Mouse (Mus musculus): ENCODE data around the gene 6330409D20Rik. TPM values are rescaled to one million over a fixed set of nuclear protein-coding genes. Genes with fewer than 3 reads are reported as not detected.
A peak's percentile ranks its signal among the peaks of the same experiment; 100 is the strongest.

6330409D20Rik gene
- polyA plus RNA-seq, 1 experiment from 2014 or later, result 3.2 TPM

DNA sequence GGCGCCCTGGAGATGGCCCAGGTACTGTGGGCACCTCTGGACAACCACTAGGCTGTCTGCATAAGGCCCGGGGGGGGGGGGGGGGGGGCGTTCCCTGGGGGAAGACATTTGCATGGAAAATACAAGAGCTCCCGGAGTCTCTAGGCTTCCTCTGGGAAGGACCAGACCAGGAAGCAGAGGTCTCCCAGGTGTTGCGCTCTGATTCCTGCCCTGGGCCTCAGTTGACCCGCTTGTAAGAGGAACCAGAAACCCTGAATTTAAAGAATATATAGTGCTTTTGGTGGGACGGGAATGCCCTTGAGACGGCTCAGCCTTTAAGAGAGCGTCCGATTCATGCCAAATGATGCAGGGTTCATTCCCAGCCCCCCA, 10.8 kb upstream of the 6330409D20Rik start:
- WGBS, result 13% methylated on average over 9 of the region's 10 CpGs
- H3K9ac ChIP-seq, result peak overlapping the region; percentile 58

DNA sequence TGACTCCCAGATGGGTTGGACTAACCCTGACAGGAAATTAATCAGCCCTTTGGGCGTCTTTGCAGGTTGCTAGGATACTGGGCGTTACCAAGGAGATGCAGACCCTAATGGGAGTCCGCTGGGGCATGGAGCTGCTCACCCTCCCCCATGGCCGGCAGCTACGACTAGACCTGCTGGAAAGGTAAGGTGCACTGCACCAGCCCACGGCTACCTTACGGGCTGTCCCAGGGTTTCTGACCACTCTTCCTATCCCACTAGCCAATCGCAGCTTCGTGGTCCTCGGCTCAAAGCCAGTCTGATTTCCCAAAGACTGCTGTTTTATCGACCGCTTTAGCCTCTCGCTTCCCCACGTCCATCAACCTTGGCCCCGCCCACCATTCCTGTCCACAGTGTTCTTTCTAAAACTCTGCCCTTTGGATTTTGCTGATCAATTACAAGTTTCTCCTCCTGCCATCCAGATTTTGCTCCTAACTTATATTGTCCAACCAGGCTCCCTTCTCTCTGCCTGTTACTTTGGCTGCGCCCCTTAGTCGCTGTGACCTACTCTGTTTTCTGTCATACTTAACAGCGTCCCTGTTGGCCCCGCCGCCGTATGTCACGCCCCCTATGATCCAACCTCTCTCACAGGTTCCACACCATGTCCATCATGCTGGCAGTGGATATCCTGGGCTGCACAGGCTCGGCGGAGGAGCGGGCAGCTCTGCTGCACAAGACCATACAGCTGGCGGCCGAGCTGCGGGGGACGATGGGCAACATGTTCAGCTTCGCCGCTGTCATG, 10.3 kb upstream of the 6330409D20Rik start:
- ATAC-seq (ENCODE audit: low read depth), result peak; percentile 75
- Histone ChIP-seq H3K9me3 (no peaks in the 10 kb centered on the region), H3K4me2 (peak overlapping the region; percentile 53), H3K36me3 (peaks cover 79% of the 10 kb centered on the region), H3K27ac (replicated peaks) (peak overlapping the region; percentile 85), H3K4me3 (peak overlapping the region; percentile 34), H3K9ac (peak overlapping the region; percentile 58), H3K4me1 (replicated peaks) (peaks cover 31% of the 10 kb centered on the region), H3K27me3 (no peaks in the 10 kb centered on the region)
- 6% methylated on average over 31 of the region's 31 CpGs for WGBS

More for the DNA sequence above, 10.8 kb upstream of the 6330409D20Rik start:
- no peak for ATAC-seq (ENCODE audit: low read depth)
- Histone ChIP-seq H3K4me2 (peak overlapping the region; percentile 53), H3K4me1 (replicated peaks) (peaks cover 31% of the 10 kb centered on the region), H3K27me3 (no peaks in the 10 kb centered on the region), H3K36me3 (peaks cover 73% of the 10 kb centered on the region), H3K4me3 (peak overlapping the region; percentile 34), H3K9me3 (no peaks in the 10 kb centered on the region), H3K27ac (replicated peaks) (peak overlapping the region; percentile 85)

DNA sequence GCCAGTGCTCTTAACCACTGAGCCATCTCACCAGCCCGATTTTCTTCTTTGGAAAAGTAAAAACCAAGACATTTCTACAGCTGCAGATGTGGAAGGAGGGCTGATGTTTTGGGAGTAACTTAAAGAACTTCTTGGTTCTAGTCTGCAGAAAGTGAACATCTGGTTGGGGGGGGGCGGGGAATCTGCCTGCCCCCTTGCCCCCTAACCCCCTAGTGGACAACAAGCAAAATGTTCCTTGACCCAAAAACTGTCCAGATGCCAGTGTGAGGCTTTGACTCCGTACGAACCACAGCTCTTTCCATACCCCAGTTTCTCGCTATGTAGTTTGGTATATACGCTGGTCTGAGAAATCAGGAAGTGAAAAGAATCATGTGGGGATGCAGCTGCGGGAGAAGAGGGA, 9.4 kb upstream of the 6330409D20Rik start:
- Histone ChIP-seq H3K36me3 (peaks cover 88% of the 10 kb centered on the region), H3K4me3 (no peak overlapping the region), H3K4me1 (replicated peaks) (peaks cover 31% of the 10 kb centered on the region), H3K27ac (replicated peaks) (peak overlapping the region; percentile 85), H3K27me3 (no peaks in the 10 kb centered on the region), H3K9me3 (no peaks in the 10 kb centered on the region), H3K9ac (no peak overlapping the region), H3K4me2 (no peak overlapping the region)
- no peak for ATAC-seq (ENCODE audit: low read depth)
- 78% methylated on average over 7 of the region's 7 CpGs for WGBS

DNA sequence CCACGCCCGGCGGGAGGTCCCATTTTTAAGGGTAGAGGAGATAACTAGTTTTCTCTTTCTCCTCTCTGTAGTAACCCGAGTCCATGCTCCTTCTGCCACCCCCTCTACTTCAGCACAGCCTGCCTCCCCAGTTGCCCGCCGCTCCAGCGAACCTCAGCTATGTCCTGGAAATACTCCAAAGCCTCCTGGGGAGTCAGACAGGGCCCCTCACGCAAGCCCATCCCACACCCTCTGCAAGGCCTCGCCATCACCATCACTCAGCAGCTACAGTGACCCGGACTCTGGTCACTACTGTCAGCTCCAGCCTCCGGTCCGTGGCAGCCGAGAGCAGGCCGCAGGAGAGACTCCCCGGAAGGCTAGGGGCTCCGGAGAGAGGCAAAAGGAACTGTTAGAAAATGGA, 8.3 kb upstream of the 6330409D20Rik start:
- Histone ChIP-seq H3K9me3 (no peaks in the 10 kb centered on the region), H3K9ac (no peak overlapping the region), H3K4me2 (no peak overlapping the region), H3K4me3 (no peak overlapping the region), H3K4me1 (replicated peaks) (peaks cover 37% of the 10 kb centered on the region), H3K27me3 (no peaks in the 10 kb centered on the region), H3K36me3 (peaks cover 89% of the 10 kb centered on the region), H3K27ac (replicated peaks) (no peak overlapping the region)
- WGBS, result 85% methylated on average over 16 of the region's 16 CpGs
- no peak for ATAC-seq (ENCODE audit: low read depth)

DNA sequence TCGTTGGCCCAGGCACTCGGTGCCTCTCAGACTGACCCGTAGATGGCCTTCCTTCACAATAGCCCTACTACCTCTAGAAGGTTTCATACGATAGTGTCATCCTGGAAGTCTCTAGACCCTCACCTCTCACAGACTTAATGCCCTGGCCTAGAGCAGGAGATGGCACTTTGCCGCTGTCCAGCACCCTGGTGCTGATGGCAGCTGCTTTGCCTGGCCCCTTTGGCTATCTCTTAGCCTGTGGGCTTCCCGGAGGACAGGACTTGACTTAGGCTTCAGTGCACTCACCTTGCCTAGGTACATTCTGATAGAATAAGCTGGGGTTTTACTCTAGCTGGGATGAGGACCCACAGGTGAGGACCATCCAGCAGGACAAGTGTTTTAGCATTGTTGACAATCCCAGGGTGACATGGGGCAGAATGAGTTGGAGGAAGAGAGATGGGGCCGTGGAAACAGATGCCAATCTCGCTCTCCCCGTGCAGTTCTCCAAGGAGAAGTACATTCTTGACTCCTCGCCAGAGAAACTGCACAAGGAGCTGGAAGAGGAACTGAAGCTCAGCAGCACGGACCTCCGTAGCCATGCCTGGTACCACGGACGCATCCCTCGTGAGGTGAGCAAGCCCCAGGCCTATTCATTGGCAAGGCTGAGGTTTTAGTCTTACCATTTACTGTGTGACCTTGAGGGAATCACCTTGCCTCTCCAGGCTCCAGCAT, 3.6 kb upstream of the 6330409D20Rik start:
- H3K27me3 ChIP-seq, result peaks cover 10% of the 10 kb centered on the region; the same call in 1 of the 2 replicates
- no peak for ATAC-seq (ENCODE audit: low read depth)
- no peak overlapping the region for H3K4me2 ChIP-seq
- 75% methylated on average over 15 of the region's 15 CpGs for WGBS
- H3K9ac ChIP-seq, result peak overlapping the region; percentile 41; the same call in 1 of the 2 replicates
- H3K27ac ChIP-seq (replicated peaks), result no peak overlapping the region
- no peak overlapping the region for H3K4me3 ChIP-seq
- H3K4me1 ChIP-seq (replicated peaks), result peaks cover 45% of the 10 kb centered on the region
- no peaks in the 10 kb centered on the region for H3K9me3 ChIP-seq
- peaks cover 53% of the 10 kb centered on the region for H3K36me3 ChIP-seq

DNA sequence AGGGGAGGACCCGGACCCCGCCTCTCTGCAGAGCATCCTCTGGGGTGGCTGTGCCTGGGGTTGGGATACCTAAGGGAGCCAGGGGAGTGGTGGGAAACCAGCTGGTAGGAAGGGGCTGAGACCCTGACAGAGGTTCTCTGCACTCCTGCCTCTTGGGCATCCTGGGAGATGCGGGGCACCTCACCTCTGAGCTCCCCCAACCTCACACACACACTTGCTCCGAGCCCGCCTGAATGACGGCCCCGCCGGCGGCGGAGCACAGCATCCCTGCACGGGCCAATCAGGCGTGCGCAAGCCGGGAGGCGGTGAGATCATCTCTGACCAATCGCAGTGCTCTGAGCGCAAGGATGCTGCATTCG, 1.3 kb upstream of the 6330409D20Rik start:
- Histone ChIP-seq H3K9ac (peak overlapping the region; percentile 92), H3K36me3 (peaks cover 32% of the 10 kb centered on the region), H3K27ac (replicated peaks) (peak overlapping the region; percentile 93), H3K9me3 (no peaks in the 10 kb centered on the region), H3K4me1 (replicated peaks) (peaks cover 50% of the 10 kb centered on the region), H3K4me2 (peak overlapping the region; percentile 80), H3K4me3 (peak overlapping the region; percentile 81), H3K27me3 (peaks cover 10% of the 10 kb centered on the region; the same call in 1 of the 2 replicates)
- WGBS, result 3% methylated on average over 18 of the region's 18 CpGs
- ATAC-seq (ENCODE audit: low read depth), result peak; percentile 93

DNA sequence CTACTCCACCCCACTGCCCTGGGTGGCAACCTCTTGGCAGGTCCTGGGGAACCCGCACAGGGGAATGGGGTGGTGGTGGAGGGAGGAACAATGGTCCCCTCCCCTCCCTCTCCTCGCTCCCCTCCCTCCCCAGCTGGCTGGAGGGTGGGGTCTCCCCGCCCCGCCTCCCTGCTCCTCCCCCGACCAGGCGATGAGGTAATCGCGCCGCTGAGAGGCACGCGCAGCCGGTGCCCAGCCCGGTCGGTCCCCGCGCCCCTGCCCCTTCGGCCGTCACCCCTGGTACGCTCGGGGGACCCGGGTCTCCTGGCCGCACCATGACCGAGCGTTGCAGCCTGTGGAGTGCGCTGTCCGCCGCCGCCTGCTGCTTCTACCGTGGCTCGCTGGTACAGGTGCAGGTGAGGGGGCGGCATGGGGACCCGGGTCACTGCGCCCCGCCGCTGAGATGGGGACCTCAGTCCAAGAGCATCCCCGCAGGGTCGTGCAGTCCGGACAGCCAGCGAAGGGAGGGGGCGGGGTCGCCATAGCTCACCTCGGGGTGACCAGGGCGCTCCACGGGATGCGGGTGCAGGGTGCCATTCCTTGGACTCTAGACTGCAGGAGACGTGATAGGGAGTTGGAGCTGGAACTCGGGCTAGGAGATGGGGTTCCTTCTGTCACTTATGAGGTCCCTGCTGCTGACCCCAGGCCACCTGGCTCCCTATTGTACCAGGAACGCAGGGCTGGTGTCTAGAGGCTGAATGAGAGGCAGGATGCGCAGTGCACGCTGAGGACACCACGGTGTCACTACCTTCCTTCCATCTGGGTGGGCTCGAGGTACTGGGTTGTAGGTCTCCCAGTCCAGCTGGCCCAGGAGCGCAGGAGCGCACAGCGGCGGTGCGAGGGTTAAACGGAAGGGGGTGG, 707 bp upstream of the 6330409D20Rik start:
- peaks cover 25% of the 10 kb centered on the region for H3K36me3 ChIP-seq

DNA sequence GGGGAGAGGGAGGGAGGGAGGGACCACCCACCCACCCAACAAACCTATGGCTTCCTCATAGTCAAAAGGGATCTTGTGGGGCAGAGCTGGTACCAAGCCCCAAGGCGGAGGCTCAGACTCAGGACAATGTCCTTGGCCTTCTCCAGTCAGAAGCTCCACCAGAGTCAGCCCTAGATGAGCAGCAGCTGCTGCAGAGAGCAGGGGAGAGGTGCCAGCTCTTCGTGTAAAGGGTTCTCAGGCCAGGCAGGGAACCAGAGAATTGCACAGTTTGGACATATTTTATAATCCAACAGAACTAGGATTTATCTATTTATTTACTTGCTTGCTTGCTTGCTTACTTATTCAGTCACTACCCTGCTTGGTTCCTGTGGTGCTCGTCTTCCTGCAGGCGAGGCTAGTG, 1.5 kb downstream of the 6330409D20Rik start:
- Histone ChIP-seq H3K27ac (replicated peaks) (no peak overlapping the region), H3K4me1 (replicated peaks) (peaks cover 46% of the 10 kb centered on the region), H3K36me3 (peaks cover 3% of the 10 kb centered on the region; the same call in 1 of the 2 replicates), H3K9me3 (no peaks in the 10 kb centered on the region), H3K9ac (peak overlapping the region; percentile 50; the same call in 1 of the 2 replicates), H3K4me3 (no peak overlapping the region), H3K27me3 (peaks cover 10% of the 10 kb centered on the region; the same call in 1 of the 2 replicates), H3K4me2 (no peak overlapping the region)
- no peak for ATAC-seq (ENCODE audit: low read depth)
- WGBS, result 66% methylated on average over 4 of the region's 4 CpGs

More for the DNA sequence above, 707 bp upstream of the 6330409D20Rik start:
- peak overlapping the region; percentile 80 for H3K4me2 ChIP-seq
- ATAC-seq (ENCODE audit: low read depth), result peak; percentile 60
- H3K27ac ChIP-seq (replicated peaks), result peak overlapping the region; percentile 93
- peak overlapping the region; percentile 92 for H3K9ac ChIP-seq
- peaks cover 50% of the 10 kb centered on the region for H3K4me1 ChIP-seq (replicated peaks)
- peak overlapping the region; percentile 81 for H3K4me3 ChIP-seq
- H3K27me3 ChIP-seq, result peaks cover 10% of the 10 kb centered on the region; the same call in 1 of the 2 replicates
- WGBS, result 3% methylated on average over 56 of the region's 58 CpGs
- H3K9me3 ChIP-seq, result no peaks in the 10 kb centered on the region

DNA sequence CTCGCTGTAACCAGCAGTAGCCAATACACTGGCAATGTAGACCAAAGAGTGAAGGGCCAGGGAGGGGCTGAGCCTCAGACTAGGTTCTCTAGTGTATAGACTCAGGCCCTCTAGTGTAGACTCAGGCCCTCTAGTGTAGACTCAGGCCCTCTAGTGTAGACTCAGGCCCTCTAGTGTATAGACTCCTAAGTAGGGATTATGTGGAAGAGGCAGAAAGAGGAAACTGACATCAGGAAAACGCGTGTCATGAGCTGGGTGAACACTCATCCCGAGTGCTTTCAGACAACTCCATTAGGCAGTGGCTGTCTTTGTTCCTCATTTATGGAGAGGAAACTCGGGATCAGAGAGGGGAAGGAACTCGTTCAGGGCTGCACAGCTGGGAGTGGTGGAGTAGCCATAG, 3.8 kb downstream of the 6330409D20Rik start:
- Histone ChIP-seq H3K4me1 (replicated peaks) (peaks cover 28% of the 10 kb centered on the region), H3K9ac (0 out of 2 replicates have a peak overlapping the region, but pooled peaks have one; percentile 26), H3K27me3 (peaks cover 10% of the 10 kb centered on the region; the same call in 1 of the 2 replicates), H3K36me3 (no peaks in the 10 kb centered on the region), H3K9me3 (no peaks in the 10 kb centered on the region), H3K27ac (replicated peaks) (no peak overlapping the region), H3K4me2 (no peak overlapping the region), H3K4me3 (no peak overlapping the region)
- ATAC-seq (ENCODE audit: low read depth), result no peak
- WGBS, result 58% methylated on average over 6 of the region's 6 CpGs

DNA sequence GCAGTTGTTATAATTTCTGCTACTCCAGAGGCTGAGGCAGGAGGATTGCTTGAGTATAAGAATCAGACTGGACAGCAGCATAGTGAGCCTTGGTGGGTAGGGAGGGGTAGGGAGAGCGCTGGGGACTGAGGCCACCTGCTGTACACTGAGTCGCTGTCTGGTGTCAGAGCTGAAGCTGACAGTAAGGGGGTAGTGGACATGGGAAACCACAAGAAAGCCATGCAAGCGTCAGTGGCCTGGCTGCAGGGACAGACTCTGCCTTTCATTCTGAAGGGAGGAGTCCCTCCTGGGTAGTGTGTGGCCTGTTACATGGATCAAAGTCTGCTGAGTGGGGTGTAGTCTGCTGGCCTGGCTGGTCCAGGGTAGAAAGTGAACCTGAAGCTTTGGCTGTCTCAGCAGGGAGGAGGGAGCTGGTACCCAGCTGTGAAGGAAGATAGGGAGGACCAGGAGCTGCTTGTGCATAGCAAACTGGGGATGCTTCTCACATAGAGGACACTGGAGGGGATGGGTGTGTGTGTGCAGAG, 4.4 kb downstream of the 6330409D20Rik start:
- H3K4me1 ChIP-seq (replicated peaks), result peaks cover 23% of the 10 kb centered on the region
- H3K27ac ChIP-seq (replicated peaks), result peak overlapping the region; percentile 5
- WGBS, result 43% methylated on average over 3 of the region's 3 CpGs
- no peak overlapping the region for H3K4me3 ChIP-seq
- H3K36me3 ChIP-seq, result no peaks in the 10 kb centered on the region
- no peak overlapping the region for H3K4me2 ChIP-seq
- no peak overlapping the region for H3K9ac ChIP-seq
- H3K27me3 ChIP-seq, result peaks cover 10% of the 10 kb centered on the region; the same call in 1 of the 2 replicates
- ATAC-seq (ENCODE audit: low read depth), result no peak
- no peaks in the 10 kb centered on the region for H3K9me3 ChIP-seq

DNA sequence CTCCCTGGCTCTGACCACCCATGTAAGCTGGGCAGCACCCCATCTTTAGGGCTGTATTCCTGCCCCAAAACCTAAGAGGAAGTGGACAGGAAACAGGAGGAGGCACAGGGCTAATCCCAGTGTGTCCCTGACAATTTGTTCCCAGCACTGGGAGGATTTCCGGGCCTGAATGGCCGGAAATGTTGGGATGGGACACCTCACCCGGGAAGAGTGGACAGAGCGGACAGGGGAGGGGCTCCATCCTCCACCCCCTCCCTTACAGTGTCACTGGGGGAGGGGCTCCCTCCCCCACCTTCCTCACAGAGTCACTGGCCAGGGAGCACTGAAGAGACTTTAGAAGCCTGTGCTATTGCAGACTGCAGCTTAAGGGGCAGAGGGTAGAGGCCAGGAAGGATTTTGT, 5.9 kb downstream of the 6330409D20Rik start:
- no peaks in the 10 kb centered on the region for H3K9me3 ChIP-seq
- no peak overlapping the region for H3K4me3 ChIP-seq
- H3K4me2 ChIP-seq, result no peak overlapping the region
- 0 out of 2 replicates have a peak, but pooled peaks cover 3% of the 10 kb centered on the region for H3K27me3 ChIP-seq
- H3K27ac ChIP-seq (replicated peaks), result no peak overlapping the region
- H3K4me1 ChIP-seq (replicated peaks), result peaks cover 26% of the 10 kb centered on the region
- no peaks in the 10 kb centered on the region for H3K36me3 ChIP-seq
- 49% methylated on average over 4 of the region's 4 CpGs for WGBS
- H3K9ac ChIP-seq, result 0 out of 2 replicates have a peak overlapping the region, but pooled peaks have one; percentile 41
- no peak for ATAC-seq (ENCODE audit: low read depth)
